10 mouse cellular contexts compared by ENCODE assay signal in genomic region chr2:58529860-58530440, GRCm38 (mm10). TPM values are rescaled to one million over a fixed set of nuclear protein-coding genes. Genes with fewer than 3 reads are reported as not detected.
DNase-seq lines count a peak whose midpoint lies in the region; ATAC-seq and TF ChIP-seq lines count a peak whose summit lies in the region.
"Had no signal": no experiment of that assay in that cellular context is flagged by ENCODE, and none has a peak within 500 bp of the region (broad histone marks: within the 10 kb centered on the region; RNA-seq: fewer than 3 reads in every experiment).

No protein-coding gene starts in this region.

- 50% methylated on average over 7 of the region's 7 CpGs for WGBS in limb, embryonic 11.5 days
- 65% methylated on average over 7 of the region's 7 CpGs for WGBS in limb, embryonic 10.5 days
- WGBS in hindbrain, embryonic 14.5 days, result 13% methylated on average over 7 of the region's 7 CpGs
- WGBS in neural tube, embryonic 15.5 days, result 6% methylated on average over 7 of the region's 7 CpGs

- no peak for ATAC-seq in limb, embryonic 11.5 days (ENCODE audit: insufficient number of reproducible peaks, low FRiP score, low TSS enrichment, low read depth)
- no peak for ATAC-seq in hindbrain, embryonic 14.5 days (ENCODE audit: low FRiP score)
- ATAC-seq in neural tube, embryonic 15.5 days (ENCODE audit: low FRiP score), result no peak
- no peak for ATAC-seq in CD4-positive, CD25-positive, alpha-beta regulatory T cell, adult 4 months

- intact Hi-C loops in gastrocnemius, adult 2 months (cut with DNase I), result loop anchor here (5.0 kb wide), 1 partner anchor 38 kb away; no protein-coding TSS in a partner anchor
- intact Hi-C loops in gastrocnemius, postnatal 36 days (cut with DNase I), result loop anchor here (5.0 kb wide), 2 partner anchors 37 to 43 kb away; partner anchors contain the start of genes Acvr1 and Upp2

- H3K36me3 ChIP-seq in limb, embryonic 11.5 days (ENCODE audit: control insufficient read depth, insufficient read depth, low read length), result no peaks in the 10 kb centered on the region
- no peaks in the 10 kb centered on the region for H3K36me3 ChIP-seq in limb, embryonic 10.5 days
- H3K36me3 ChIP-seq in hindbrain, embryonic 14.5 days (replicated peaks; ENCODE audit: control insufficient read depth, insufficient read depth), result no peaks in the 10 kb centered on the region
- H3K36me3 ChIP-seq in neural tube, embryonic 15.5 days, result no peaks in the 10 kb centered on the region
- H3K36me3 ChIP-seq: limb, embryonic 15.5 days had no signal

- no peaks in the 10 kb centered on the region for H3K27me3 ChIP-seq in limb, embryonic 11.5 days (ENCODE audit: control insufficient read depth, insufficient read depth, low read length)
- H3K27me3 ChIP-seq in limb, embryonic 10.5 days (ENCODE audit: low read depth, poor library complexity, severe bottlenecking), result no peaks in the 10 kb centered on the region
- no peaks in the 10 kb centered on the region for H3K27me3 ChIP-seq in hindbrain, embryonic 14.5 days (ENCODE audit: control insufficient read depth, insufficient read depth, low read length)
- no peaks in the 10 kb centered on the region for H3K27me3 ChIP-seq in neural tube, embryonic 15.5 days (replicated peaks)
- H3K27me3 ChIP-seq: limb, embryonic 15.5 days; megakaryocyte, embryonic 14.5 days had no signal

- peak overlapping the region; percentile 88 for H3K27ac ChIP-seq in gastrocnemius, adult 2 months
- 0 out of 2 replicates have a peak overlapping the region, but pooled peaks have one; percentile 47 for H3K27ac ChIP-seq in limb, embryonic 11.5 days (replicated peaks; ENCODE audit: low read depth, low read length)
- no peak overlapping the region for H3K27ac ChIP-seq in limb, embryonic 10.5 days
- H3K27ac ChIP-seq in hindbrain, embryonic 14.5 days, result peak overlapping the region; percentile 67
- H3K27ac ChIP-seq in neural tube, embryonic 15.5 days (replicated peaks), result peak overlapping the region; percentile 56
- H3K27ac ChIP-seq: limb, embryonic 15.5 days had no signal

- DNase-seq in gastrocnemius, adult 2 months, result peak; percentile 68
- DNase-seq in gastrocnemius, postnatal 36 days, result no peak
- no peak for DNase-seq in limb, embryonic 11.5 days (ENCODE audit: low spot score)
- no peak for DNase-seq in limb, embryonic 10.5 days (ENCODE audit: low spot score)
- DNase-seq in hindbrain, embryonic 14.5 days (ENCODE audit: low spot score), result no peak
- no peak for DNase-seq in layer of hippocampus, postnatal 14 days (ENCODE audit: low spot score in 2 of 2)

- peak overlapping the region; percentile 65 for H3K4me3 ChIP-seq in gastrocnemius, adult 2 months
- H3K4me3 ChIP-seq in limb, embryonic 11.5 days (ENCODE audit: low read depth, low read length), result no peak overlapping the region
- H3K4me3 ChIP-seq in limb, embryonic 10.5 days, result no peak overlapping the region
- H3K4me3 ChIP-seq in hindbrain, embryonic 14.5 days (replicated peaks; ENCODE audit: low read length), result no peak overlapping the region
- no peak overlapping the region for H3K4me3 ChIP-seq in neural tube, embryonic 15.5 days (replicated peaks)
- H3K4me3 ChIP-seq: limb, embryonic 15.5 days; megakaryocyte, embryonic 14.5 days had no signal

- no peak overlapping the region for H3K9ac ChIP-seq in limb, embryonic 11.5 days (ENCODE audit: low read length)
- no peak overlapping the region for H3K9ac ChIP-seq in hindbrain, embryonic 14.5 days
- no peak overlapping the region for H3K9ac ChIP-seq in neural tube, embryonic 15.5 days (replicated peaks)
- H3K9ac ChIP-seq: limb, embryonic 15.5 days had no signal

- TF ChIP-seq CTCF in gastrocnemius, adult 2 months (IDR thresholded peaks at IDR 0.05), result no peak

- H3K4me2 ChIP-seq in limb, embryonic 11.5 days (ENCODE audit: low read depth, severe bottlenecking), result no peak overlapping the region
- no peak overlapping the region for H3K4me2 ChIP-seq in hindbrain, embryonic 14.5 days (replicated peaks)
- H3K4me2 ChIP-seq in neural tube, embryonic 15.5 days, result no peak overlapping the region
- H3K4me2 ChIP-seq: limb, embryonic 15.5 days had no signal

- H3K9me3 ChIP-seq in limb, embryonic 11.5 days (ENCODE audit: control insufficient read depth, low read length), result no peaks in the 10 kb centered on the region
- no peaks in the 10 kb centered on the region for H3K9me3 ChIP-seq in limb, embryonic 10.5 days (replicated peaks)
- H3K9me3 ChIP-seq in hindbrain, embryonic 14.5 days (ENCODE audit: control insufficient read depth, low read length), result no peaks in the 10 kb centered on the region
- H3K9me3 ChIP-seq in neural tube, embryonic 15.5 days (replicated peaks), result no peaks in the 10 kb centered on the region
- H3K9me3 ChIP-seq: limb, embryonic 15.5 days had no signal

- H3K4me1 ChIP-seq in limb, embryonic 11.5 days (ENCODE audit: control insufficient read depth, insufficient read depth, low read length), result peaks cover 33% of the 10 kb centered on the region
- H3K4me1 ChIP-seq in limb, embryonic 10.5 days, result peaks cover 69% of the 10 kb centered on the region
- H3K4me1 ChIP-seq in hindbrain, embryonic 14.5 days (replicated peaks; ENCODE audit: control insufficient read depth, insufficient read depth, low read length), result peaks cover 54% of the 10 kb centered on the region
- H3K4me1 ChIP-seq in neural tube, embryonic 15.5 days, result peaks cover 64% of the 10 kb centered on the region
- H3K4me1 ChIP-seq: megakaryocyte, embryonic 14.5 days had no signal

RNA-seq across cellular contexts. Expression of gene Acvr1, which starts 37.0 kb away (rescaled TPM):
- total RNA-seq in gastrocnemius, adult 2 months (2021), result 10 to 100 TPM; 17.6 to 23.2 TPM
- 10 to 100 TPM; 10.3 to 12.3 TPM for total RNA-seq in gastrocnemius, postnatal 36 days (2021)
- polyA plus RNA-seq in limb, embryonic 11.5 days (2014; fragmentation: Nextera tagmentation; extraction: Ambion mirVana), result 5.8 and 7.7 TPM in 2 replicates
- 4.2 and 4.5 TPM in 2 replicates for polyA plus RNA-seq in limb, embryonic 10.5 days (2016; fragmentation: Nextera tagmentation; extraction: Ambion mirVana)
- polyA plus RNA-seq in hindbrain, embryonic 14.5 days (2014; fragmentation: Nextera tagmentation; extraction: Ambion mirVana), result 7.5 and 8.7 TPM in 2 replicates
- polyA plus RNA-seq in neural tube, embryonic 15.5 days (2015; fragmentation: Nextera tagmentation; extraction: Ambion mirVana), result 6.1 and 6.6 TPM in 2 replicates
- 10 to 100 TPM; 49.0 to 49.9 TPM for total RNA-seq in layer of hippocampus, postnatal 14 days (2021)
- under 1 TPM in 1 of 2 experiments, not detected in 1; 0.17 TPM for polyA plus RNA-seq in CD4-positive, CD25-positive, alpha-beta regulatory T cell, adult 4 months (2017; shearing (Covaris generic))

RNA-seq across cellular contexts. Expression of gene Upp2, which starts 37.1 kb away (rescaled TPM):
- total RNA-seq in gastrocnemius, adult 2 months (2021), result 1 to 10 TPM; 2.0 to 2.4 TPM
- 1 to 10 TPM; 2.4 to 2.5 TPM for total RNA-seq in gastrocnemius, postnatal 36 days (2021)
- 9.3 and 10.5 TPM in 2 replicates for polyA plus RNA-seq in limb, embryonic 11.5 days (2014; fragmentation: Nextera tagmentation; extraction: Ambion mirVana)
- 4.5 and 6.1 TPM in 2 replicates for polyA plus RNA-seq in limb, embryonic 10.5 days (2016; fragmentation: Nextera tagmentation; extraction: Ambion mirVana)
- polyA plus RNA-seq in hindbrain, embryonic 14.5 days (2014; fragmentation: Nextera tagmentation; extraction: Ambion mirVana), result 16.1 and 17.5 TPM in 2 replicates
- polyA plus RNA-seq in neural tube, embryonic 15.5 days (2015; fragmentation: Nextera tagmentation; extraction: Ambion mirVana), result 15.3 and 19.0 TPM in 2 replicates
- 10 to 100 TPM; 20.4 to 23.0 TPM for total RNA-seq in layer of hippocampus, postnatal 14 days (2021)
- polyA plus RNA-seq in CD4-positive, CD25-positive, alpha-beta regulatory T cell, adult 4 months (2017; shearing (Covaris generic)), result not detected
